Mouse (Mus musculus) telencephalon, adult 2 months (tissue): ENCODE measurements around the gene Eif4ebp2.

Experiments used
- DNase-seq: peaks from one replicate; pipeline ENCODE4 v3.0.0-alpha.2; 2011; ENCODE audit warnings: low read depth, low spot score

The Eif4ebp2 gene

DNA sequence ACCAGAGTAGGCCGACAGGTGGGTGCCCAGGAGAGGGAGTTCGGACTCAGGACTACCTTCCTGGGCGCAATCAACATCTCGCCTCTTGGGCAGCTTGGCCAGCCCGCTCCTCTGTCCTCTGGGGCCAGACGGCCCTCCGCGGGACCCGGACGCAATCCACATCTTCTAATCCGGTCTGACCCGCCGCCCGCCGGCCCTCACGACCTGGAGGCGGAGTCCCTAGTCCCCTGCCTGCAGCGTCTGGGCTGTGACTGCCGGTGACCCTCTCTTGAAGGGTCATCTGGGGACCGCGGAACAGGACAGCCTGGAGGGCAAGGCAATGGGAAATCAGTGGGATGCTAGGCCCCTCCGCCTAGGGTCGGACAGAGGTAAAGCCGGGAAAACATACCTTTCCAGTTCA lies 33.3 kb downstream of the Eif4ebp2 start:
- no peak for DNase-seq

DNA sequence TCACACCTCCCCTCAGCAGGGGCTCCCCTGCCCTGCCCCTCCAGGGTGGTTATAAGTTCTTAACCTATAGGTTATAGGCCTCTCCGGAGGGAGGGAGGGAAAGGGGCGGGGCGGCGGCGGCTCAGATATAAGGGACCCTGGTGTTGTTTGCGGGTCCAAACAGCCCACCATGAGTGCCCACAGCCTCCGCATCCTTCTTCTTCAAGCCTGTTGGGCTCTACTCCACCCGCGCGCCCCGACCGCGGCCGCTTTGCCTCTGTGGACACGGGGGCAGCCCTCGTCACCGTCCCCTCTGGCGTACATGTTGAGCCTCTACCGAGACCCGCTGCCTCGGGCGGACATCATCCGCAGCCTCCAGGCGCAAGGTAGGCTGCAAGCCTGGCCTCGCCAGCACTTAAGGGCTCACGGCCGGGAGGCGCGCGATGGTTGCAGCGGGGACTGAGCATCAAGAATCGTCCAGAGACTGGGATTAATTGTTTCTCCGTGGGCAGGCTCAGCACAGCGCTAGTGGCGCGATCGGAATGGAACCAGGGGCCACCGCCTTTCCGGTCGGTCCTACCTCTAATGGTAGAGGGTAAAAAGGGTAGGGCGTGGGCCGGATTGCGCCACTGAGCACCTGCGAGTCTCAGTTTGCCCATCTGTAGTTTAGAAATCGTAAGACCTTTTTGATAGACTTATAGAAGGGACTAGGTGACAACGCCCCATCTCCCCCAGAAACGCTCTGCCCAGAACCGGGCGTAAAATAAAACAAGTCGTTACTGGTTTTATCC lies 34.1 kb downstream of the Eif4ebp2 start:
- no peak for DNase-seq

DNA sequence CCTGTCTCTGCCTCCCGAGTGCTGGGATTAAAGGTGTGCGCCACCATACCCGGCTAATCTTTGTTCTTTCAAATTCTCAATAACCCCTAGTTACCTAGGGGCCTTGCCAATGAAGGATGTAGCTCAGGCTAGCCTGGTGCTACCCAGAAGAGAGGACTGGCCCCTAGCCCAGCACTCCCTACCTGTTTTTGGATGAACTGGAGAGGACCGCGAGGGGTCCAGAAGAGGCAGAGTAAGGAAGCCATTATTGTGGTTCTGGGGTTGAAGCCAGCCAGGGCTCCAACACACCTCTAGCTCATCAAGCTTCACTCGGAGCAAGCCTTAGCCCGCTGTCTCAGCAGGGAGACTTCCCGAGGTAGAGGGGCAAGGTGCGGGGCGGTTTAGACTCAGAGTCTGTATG lies 34.8 kb downstream of the Eif4ebp2 start, which contains the start of gene Nodal:
Gene Nodal, plus strand, starts transcription at position 301 of the 400 bp plus-strand sequence.
- no peak for DNase-seq

DNA sequence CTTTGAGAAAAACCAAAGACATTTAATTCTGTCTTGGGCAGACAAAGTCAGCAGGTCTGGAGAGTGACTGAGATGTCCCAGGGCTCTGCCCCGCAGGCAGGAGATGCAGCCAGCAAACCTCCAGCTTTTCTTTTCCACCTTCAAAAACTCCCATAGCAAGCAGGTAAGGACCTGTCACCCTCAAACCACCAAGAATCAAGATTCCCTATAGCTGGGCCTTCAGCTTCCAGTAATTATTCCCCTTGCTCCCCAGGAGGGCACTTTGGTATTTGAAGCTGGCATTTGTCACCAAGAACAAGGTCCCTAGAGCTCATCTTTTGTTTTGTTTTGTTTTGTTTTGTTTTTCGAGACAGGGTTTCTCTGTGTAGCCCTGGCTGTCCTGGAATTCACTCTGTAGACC lies 35.4 kb downstream of the Eif4ebp2 start:
- DNase-seq = no peak

DNA sequence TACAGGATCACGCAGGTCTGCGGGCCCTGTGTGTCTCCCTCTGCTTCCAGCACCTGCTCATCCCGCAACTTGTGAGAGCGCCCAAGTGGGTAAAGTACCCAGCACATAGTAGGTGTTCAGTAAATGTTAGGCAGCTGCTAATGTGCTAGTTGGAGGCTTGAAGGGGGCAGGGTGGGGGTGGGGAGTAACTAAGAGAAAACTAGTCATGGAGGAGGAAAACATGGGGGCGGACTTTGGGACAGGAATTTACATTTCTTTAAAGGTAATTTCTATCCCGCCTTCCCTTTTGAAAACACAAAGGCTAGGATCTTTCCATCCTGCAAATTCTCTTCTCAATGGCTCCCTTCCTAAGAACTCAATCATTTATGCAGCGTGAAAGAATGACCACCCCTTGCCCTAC lies 35.9 kb downstream of the Eif4ebp2 start:
- DNase-seq = no peak

DNA sequence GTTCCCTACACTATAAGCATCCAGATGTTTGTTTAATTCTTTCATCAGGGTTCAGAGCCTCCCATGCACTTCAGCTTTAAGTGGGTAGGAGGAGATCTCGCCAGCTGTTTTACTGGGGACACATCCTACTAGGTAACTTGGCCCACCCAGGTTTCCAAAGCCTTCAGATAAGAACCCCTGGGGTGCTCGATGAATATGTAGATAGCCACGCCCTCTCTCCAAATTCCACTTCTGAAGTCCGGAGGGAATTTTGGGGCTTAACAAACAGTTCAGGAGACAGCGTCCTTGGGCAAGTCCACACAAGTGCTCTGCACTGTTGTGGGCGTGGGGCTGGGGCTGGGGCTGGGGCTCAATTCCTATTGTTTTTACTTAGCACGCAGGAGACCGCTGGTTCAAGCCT lies 36.6 kb downstream of the Eif4ebp2 start:
- DNase-seq = no peak

DNA sequence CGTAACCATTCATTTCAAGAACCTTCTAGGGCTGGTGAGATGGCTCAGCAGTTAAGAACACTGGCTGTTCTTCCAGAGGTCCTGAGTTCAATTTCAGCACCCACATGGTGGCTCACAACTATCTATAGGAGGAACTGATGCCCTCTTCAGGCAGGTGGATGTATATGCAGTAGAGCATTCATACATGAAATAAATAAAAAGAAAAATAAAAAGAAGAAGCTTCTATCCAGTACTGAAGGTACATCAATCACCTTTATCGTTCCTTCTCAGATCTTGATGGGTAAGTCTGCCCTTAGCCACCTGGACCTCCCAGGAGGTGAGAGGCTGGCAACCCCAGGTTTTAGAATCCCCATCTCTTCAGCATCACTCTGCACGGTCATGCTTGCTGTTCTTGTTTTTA lies 37.2 kb downstream of the Eif4ebp2 start:
- DNase-seq = no peak

DNA sequence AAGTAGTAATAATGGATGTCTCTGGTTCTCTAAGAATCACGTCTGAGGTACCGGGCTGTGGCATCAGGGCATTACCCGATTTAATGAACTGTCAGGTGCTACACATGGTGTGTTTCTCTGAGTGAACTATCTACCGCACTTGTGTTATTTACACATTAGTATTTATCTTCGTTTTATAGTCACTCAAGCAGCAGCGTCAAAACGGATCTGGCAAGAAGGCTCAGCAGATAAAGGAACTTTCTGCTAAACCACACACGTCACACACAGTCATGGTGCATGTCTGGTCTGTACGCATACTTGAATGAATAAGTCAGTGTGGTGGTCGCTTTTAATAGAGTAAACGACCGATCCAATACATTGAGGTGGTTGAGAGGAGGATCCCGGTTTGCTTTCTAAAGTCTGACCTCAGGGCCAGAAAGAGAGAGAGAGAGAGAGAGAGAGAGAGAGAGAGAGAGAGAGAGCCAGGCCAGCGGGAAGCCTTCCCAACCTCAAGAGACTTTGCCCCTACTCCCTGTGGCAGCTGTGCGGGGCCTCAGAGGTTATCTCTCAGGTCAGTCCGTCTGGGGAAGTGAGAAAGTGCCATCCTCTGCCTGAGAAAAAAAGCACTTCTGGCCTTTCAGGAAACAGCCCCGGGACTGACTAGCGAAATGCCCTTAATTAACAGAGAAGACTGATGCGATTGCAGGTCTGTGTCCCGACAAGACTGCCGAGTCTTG lies 39.4 kb downstream of the Eif4ebp2 start:
- no peak for DNase-seq

DNA sequence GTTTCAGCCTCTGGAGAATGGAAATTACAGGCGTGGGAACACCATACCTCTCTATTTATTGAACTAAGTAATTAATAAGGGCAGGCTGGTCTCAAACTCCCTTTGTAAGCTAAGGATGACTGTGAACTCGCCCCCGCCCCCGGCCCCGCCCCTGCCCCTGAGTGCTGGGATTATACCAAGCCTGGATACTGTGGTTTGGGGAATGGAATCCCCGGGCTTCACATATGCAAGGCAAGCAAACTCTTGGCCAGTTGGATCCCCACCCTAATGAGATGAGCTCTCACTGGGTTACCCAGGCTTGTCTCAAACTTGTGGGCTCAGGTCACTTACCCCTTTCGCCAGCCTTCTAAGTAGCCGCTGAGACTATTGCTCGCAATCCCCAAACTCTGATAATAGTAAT lies 42.3 kb downstream of the Eif4ebp2 start:
- DNase-seq = no peak

DNA sequence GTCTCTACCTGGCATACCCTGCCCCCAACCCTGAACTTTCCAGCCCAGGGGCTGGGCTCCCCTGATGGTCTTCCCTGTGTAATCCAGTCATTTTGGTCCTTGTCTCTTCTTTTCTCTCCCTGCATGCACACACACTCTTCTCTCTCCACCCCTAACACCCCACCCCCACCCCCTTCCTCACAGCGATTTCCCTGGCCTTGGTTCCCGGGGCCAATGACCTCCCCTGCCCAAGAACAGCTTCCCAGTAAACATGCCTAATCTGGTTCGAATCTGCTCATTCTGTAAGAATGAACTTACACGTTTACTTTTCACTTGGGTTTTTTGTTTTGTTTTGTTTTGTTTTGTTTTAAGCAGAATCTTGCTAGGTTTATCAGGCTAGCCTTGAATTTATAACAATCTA lies 42.7 kb downstream of the Eif4ebp2 start:
- DNase-seq = no peak

DNA sequence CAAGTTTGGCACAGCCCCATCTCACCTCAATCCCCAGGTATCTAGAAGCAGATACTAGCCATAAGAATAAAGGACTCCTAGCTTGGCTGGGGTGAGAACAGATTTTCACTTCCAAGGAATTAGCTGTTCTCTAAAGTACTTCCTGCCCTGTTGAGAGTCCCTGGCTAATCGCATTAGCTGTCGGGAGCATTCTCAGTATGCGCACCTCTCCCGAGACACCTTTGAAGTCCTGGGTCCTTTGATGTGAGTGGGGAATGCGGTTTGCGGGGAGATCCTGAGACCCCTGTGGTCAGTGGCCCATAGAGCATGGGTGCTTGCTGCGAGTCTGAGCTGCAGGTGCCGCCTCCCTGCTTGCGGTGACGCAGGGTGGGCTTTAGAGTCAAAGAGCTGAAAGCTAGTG lies 46.5 kb downstream of the Eif4ebp2 start:
- DNase-seq = no peak

DNA sequence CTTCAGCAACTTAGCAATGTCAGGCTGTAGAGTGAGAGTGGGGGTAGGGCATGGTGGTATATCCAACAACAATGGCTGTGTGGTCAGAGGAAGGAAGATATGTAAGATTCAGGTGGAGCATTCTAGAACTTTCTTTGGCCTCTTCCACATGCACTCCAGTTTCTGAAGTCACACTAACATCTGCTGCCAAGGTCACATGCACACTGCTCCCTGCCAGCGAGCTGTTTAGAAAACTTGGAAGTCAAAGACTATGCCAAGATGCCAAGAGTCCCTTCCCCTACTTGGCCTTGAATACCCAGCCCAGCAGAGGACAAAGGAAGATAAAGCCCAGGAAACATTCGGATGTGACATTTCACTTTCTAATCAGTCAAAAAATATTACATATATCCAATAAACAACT lies 49.5 kb downstream of the Eif4ebp2 start:
- DNase-seq = no peak

DNA sequence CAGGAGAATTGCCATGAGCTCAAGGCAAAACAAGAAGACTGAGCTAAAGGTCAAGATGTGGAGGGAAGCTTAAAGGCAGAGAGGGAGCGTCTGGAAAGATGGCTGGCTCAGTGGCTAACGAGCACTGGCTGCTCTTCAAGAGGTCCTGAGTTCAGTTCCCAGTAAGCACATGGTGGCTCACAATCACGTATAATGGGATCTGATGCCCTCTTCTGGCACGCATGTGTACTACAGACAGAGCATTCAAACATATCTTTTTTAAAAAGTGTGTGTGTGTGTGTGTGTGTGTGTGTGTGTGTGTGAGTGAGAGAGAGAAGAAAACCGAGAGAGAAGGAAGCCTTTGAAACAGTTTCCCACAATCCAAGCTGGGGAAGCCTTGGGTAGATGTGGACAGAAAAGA lies 50.0 kb downstream of the Eif4ebp2 start:
- no peak for DNase-seq

DNA sequence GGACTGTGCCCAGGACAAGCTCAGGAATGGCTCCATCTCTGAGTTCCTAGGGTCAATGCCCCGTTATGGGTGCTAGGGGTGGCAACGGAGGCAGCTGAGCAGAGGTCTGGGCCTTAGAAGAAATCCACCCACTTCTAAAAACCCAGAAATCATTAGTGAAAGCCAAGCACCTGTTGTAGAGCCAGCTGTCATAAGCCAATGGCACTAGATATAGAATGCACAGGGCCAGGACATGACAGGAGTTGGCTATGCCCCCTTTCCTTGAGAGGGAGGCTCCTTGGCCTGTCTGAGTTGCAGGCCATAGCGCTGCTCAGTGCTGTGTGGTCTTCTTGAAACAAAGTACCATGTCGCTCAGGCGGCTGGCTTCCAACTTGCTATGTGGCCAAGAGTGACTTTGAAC lies 52.1 kb downstream of the Eif4ebp2 start:
- no peak for DNase-seq

DNA sequence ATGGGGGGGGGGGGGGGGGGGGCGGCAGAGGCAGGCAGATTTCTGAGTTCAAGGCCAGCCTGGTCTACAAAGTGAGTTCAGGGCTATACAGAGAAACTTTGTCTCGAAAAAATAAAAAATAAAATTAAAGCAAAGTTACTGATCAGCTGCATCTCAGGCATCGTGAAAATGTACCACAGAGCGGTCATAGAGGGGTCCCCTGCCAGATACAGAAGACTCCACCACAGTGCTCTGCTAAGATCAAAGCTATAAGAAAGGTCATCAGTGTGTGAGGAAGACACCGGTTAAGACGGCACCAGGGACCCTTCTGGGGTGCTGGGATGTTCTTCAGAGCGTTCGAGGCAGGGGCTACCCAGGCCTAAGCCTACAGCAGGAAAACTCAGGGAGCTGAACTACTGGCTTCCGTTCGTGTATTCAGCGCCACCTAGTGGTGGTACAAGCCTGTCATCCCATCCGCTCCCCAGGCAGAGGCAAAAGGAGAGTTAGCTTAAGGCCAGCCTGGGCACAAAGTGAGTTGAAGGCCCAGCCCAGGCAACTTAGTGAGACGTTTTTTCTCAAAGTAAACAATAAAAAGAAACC lies 53.2 kb downstream of the Eif4ebp2 start:
- peak; percentile 36 for DNase-seq

DNA sequence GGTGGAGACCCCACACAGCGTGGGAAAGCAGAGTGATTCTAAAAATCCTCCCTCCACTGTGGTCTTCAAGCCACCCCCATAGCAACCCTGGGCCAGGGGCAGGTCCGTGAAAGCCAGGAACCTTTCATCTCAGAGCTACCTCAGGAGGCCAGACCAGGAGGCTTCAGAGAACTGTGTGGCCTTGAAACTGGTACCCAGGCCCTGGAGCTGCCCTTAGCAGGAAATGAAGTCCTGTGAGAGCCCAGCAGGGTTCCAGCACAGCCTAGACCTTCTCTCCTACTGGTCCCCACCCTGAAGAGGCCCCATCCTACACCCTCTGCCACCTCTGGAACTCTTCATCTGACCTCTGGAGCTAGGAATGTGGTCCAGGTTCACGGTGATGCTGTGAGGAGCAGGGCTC lies 54.3 kb downstream of the Eif4ebp2 start:
- no peak for DNase-seq

DNA sequence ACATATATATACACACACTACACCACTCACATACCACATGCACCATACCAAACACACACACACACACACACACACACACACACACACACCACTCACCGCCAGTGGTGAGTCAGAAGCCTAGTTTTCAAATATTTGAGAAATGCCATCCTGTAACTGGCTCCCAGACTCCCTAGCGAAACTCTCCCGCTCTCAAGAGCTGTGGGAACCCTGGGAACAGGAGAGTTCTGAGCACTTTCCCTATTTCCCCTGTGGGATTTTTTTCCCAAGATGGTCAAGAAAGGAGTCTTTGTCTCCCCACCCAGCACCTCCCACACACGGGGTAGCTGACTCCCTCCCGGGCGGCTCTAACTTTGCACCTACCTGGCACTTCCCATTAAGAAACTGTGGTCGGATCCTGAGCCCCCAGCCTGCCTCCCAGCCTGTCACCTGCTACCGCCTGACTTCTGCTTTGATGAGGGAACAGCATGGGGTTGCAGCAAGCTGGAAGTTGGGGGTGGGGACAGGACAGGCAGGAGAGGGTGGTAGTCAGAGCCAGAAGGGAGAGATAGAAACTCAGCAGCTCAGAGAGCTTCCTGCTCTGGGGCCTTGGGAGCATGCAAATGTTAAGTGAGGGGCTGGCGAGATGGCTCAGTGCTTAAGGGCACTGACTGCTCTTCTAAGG lies 57.9 kb downstream of the Eif4ebp2 start:
- DNase-seq = no peak

DNA sequence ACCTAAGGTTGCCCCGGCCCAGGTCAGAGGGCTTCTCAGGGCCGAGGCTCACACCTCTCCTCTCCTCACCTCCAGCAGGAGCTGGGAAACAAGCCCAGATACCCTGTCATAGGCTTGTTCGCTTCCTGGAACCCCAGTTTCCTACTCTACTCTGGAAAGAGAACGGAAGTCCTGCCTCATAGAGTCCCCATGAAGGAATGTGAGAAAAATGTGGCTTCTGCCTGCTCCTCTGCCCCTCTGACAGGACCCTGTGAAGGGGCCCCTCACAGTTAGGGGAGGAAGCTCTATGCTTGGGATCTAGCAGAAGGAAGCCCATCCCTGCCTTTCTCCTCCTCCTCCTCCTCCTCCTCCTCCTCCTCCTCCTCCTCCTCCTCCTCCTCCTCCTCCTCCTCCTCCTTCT lies 59.9 kb downstream of the Eif4ebp2 start:
- DNase-seq = no peak

DNA sequence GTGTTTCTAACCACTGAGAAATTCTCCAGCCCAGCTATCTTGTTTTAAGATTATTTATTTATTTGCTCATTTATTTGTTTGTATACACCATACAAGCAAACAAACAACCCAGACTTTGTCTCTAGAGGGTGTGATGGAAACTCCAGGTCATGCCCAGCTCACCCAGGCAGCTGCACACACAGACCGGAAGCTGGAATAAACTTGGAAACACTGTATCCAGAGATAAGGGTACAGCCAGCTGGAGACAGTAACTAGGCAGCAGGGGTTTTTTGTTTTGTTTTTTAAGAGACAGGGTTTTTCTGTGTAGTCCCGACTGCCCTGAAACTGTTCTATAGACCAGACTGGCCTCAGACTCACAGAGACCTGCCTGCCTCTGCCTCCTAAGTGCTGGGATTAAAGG lies 62.3 kb downstream of the Eif4ebp2 start:
- DNase-seq = no peak

DNA sequence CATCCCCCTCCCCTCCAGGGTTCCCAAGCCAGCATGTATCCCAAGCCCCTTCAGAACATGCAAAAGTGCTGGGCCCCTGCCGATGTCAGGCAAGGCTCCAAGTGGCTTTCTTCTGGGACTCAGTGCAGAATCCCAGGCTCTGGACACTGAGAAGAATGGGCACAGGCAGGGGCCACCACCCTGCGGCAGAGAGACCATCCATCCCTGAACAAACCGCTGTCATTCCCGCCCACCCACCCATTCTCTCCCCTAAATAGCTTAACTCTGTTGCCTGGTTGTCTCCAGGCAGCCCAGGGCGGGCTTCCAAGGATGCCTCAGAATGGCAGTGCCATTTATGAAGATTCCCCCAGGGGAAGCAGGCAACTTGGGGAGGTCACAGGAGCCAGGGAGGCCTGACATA lies 63.4 kb downstream of the Eif4ebp2 start:
- no peak for DNase-seq

DNA sequence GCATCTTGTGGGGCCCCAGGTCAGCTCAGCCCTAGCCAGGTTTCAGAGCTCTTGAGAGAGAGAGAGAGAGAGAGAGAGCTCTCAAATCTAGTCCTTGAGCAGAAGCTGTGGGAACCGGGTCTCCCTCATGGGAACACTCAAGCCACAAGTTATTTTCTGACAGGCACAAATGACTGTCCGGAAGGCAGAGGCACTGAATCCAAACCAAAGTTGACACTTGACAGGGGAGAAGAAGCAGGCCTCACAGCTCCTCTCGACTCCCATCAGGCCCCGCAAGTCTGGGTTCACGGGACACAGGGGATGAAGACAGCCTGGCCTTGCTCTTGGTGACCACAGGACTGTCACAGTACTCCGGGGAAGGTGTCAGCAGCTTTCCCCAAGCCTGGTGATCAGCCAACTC lies 66.2 kb downstream of the Eif4ebp2 start:
- no peak for DNase-seq

DNA sequence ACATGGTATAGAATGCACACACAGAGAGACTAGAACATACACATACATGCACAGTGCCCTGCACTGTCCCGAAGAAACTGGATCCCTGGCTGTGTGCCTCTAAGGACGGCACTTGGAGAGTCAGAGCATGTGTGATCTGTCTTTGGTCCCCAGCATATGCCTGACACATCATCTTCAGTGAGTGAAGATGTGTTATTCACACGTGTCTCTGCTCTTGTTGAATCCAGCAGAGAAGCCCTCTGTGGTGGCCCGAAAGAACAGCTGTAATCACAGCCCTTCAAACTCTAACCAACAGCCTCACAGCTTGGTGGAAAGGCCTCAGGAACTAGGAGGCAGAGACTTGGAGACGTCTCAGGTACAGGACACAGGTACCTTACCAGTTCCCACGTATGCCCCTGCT lies 67.3 kb downstream of the Eif4ebp2 start:
- DNase-seq = no peak

DNA sequence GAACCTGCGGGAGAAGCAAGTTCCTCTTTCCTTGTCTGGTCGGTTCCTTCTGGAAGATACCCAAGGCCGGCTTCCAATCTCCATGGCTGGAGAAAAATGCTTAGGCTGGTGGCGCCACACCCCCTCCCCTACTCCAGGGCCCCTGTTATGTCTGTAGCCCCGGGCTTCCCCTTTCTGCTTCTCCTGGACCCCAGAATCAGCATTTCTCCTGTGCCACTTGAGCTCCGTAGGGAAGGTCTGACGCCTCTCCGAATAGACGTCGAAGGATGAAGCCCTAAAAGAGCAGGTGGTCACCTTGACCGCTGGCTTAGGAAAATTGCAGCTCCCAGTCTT lies 68.8 kb downstream of the Eif4ebp2 start:
- no peak for DNase-seq
